Mouse (Mus musculus): Measurements from ENCODE around the gene Nox1. TPM values are rescaled to one million over a fixed set of nuclear protein-coding genes. Genes with fewer than 3 reads are reported as not detected.
A peak's percentile ranks its signal among the peaks of the same experiment; 100 is the strongest.

Nox1 gene
- polyA plus RNA-seq, 1 experiment from 2014 or later: 0.20 TPM

GRCm38 (mm10) chrX:134085453-134085852, 136.3 kb downstream of the Nox1 start:
- H3K4me1 ChIP-seq (replicated peaks; ENCODE audit: insufficient read depth, low read length): no peaks in the 10 kb centered on the region
- no peak overlapping the region for H3K4me2 ChIP-seq (ENCODE audit: low read length)
- H3K36me3 ChIP-seq (ENCODE audit: insufficient read depth, low read length): no peaks in the 10 kb centered on the region
- no peak overlapping the region for H3K4me3 ChIP-seq (replicated peaks; ENCODE audit: low read depth, low read length)
- DNase-seq (ENCODE audit: low spot score) (no peak), ATAC-seq (replicated peaks; ENCODE audit: low FRiP score, low read depth) (no peak)
- H3K9me3 ChIP-seq (replicated peaks; ENCODE audit: low read length): no peaks in the 10 kb centered on the region
- TF ChIP-seq CTCF (IDR thresholded peaks at IDR 0.05; ENCODE audit: low read depth): no peak
- H3K9ac ChIP-seq (ENCODE audit: low read depth, low read length): no peak overlapping the region
- H3K27ac ChIP-seq: no peak overlapping the region
- 97% methylated on average over 1 of the region's 1 CpGs for WGBS
- no peaks in the 10 kb centered on the region for H3K27me3 ChIP-seq (ENCODE audit: insufficient read depth, low read length)

- H3K4me1 ChIP-seq (replicated peaks; ENCODE audit: insufficient read depth, low read length): no peaks in the 10 kb centered on the region
- no peak for ATAC-seq (replicated peaks; ENCODE audit: low FRiP score, low read depth)
- H3K27ac ChIP-seq: peak overlapping the region; percentile 81
- 20% methylated on average over 10 of the region's 10 CpGs for WGBS
- peak; percentile 17; the same call in 1 of the 2 replicates for TF ChIP-seq CTCF (IDR thresholded peaks at IDR 0.05; ENCODE audit: low read depth)
- H3K36me3 ChIP-seq (ENCODE audit: insufficient read depth, low read length): 0 out of 2 replicates have a peak, but pooled peaks cover 3% of the 10 kb centered on the region
- peak; percentile 29 for DNase-seq (ENCODE audit: low spot score)
- peak overlapping the region; percentile 60 for H3K4me2 ChIP-seq (ENCODE audit: low read length)
- no peaks in the 10 kb centered on the region for H3K9me3 ChIP-seq (replicated peaks; ENCODE audit: low read length)
- peak overlapping the region; percentile 72 for H3K9ac ChIP-seq (ENCODE audit: low read depth, low read length)
- peak overlapping the region; percentile 58 for H3K4me3 ChIP-seq (replicated peaks; ENCODE audit: low read depth, low read length)
- no peaks in the 10 kb centered on the region for H3K27me3 ChIP-seq (ENCODE audit: insufficient read depth, low read length)
Measured at GRCm38 (mm10) chrX:134059764-134060163, 162.0 kb downstream of the Nox1 start.

- Histone ChIP-seq H3K9ac (ENCODE audit: low read depth, low read length) (peak within 1 kb of the TSS; percentile 72), H3K4me3 (replicated peaks; ENCODE audit: low read depth, low read length) (peak within 1 kb of the TSS; percentile 58), H3K27me3 (ENCODE audit: insufficient read depth, low read length) (no peaks in the 10 kb centered on the region), H3K4me2 (ENCODE audit: low read length) (peak within 1 kb of the TSS; percentile 60), H3K9me3 (replicated peaks; ENCODE audit: low read length) (no peaks in the 10 kb centered on the region), H3K4me1 (replicated peaks; ENCODE audit: insufficient read depth, low read length) (no peaks in the 10 kb centered on the region), H3K27ac (peak within 1 kb of the TSS; percentile 81), H3K36me3 (ENCODE audit: insufficient read depth, low read length) (0 out of 2 replicates have a peak, but pooled peaks cover 3% of the 10 kb centered on the region)
- peak; percentile 89 for DNase-seq (ENCODE audit: low spot score)
- 32% methylated on average over 76 of the region's 77 CpGs for WGBS
- no peak for TF ChIP-seq CTCF (IDR thresholded peaks at IDR 0.05; ENCODE audit: low read depth)
- ATAC-seq (replicated peaks; ENCODE audit: low FRiP score, low read depth): peak; percentile 98
Measured at GRCm38 (mm10) chrX:134058987-134059712, 162.6 kb downstream of the Nox1 start, which contains the start of gene Cstf2. Cstf2 (plus strand) TSS chrX:134059187.

GRCm38 (mm10) chrX:134058040-134058875, 163.5 kb downstream of the Nox1 start:
- 76% methylated on average over 14 of the region's 14 CpGs for WGBS
- no peaks in the 10 kb centered on the region for H3K9me3 ChIP-seq (replicated peaks; ENCODE audit: low read length)
- 0 out of 2 replicates have a peak, but pooled peaks cover 3% of the 10 kb centered on the region for H3K36me3 ChIP-seq (ENCODE audit: insufficient read depth, low read length)
- peak overlapping the region; percentile 60 for H3K4me2 ChIP-seq (ENCODE audit: low read length)
- H3K27ac ChIP-seq: no peak overlapping the region
- H3K27me3 ChIP-seq (ENCODE audit: insufficient read depth, low read length): no peaks in the 10 kb centered on the region
- peak overlapping the region; percentile 58 for H3K4me3 ChIP-seq (replicated peaks; ENCODE audit: low read depth, low read length)
- no peak overlapping the region for H3K9ac ChIP-seq (ENCODE audit: low read depth, low read length)
- no peaks in the 10 kb centered on the region for H3K4me1 ChIP-seq (replicated peaks; ENCODE audit: insufficient read depth, low read length)
- no peak for ATAC-seq (replicated peaks; ENCODE audit: low FRiP score, low read depth)
- DNase-seq (ENCODE audit: low spot score): no peak
- TF ChIP-seq CTCF (IDR thresholded peaks at IDR 0.05; ENCODE audit: low read depth): no peak

- no peak for ATAC-seq (replicated peaks; ENCODE audit: low FRiP score, low read depth)
- Histone ChIP-seq H3K9ac (ENCODE audit: low read depth, low read length) (no peak overlapping the region), H3K4me1 (replicated peaks; ENCODE audit: insufficient read depth, low read length) (no peaks in the 10 kb centered on the region), H3K4me2 (ENCODE audit: low read length) (no peak overlapping the region), H3K4me3 (replicated peaks; ENCODE audit: low read depth, low read length) (no peak overlapping the region), H3K27ac (no peak overlapping the region), H3K27me3 (ENCODE audit: insufficient read depth, low read length) (no peaks in the 10 kb centered on the region), H3K36me3 (ENCODE audit: insufficient read depth, low read length) (no peaks in the 10 kb centered on the region), H3K9me3 (replicated peaks; ENCODE audit: low read length) (no peaks in the 10 kb centered on the region)
- 90% methylated on average over 2 of the region's 2 CpGs for WGBS
- no peak for DNase-seq (ENCODE audit: low spot score)
- TF ChIP-seq CTCF (IDR thresholded peaks at IDR 0.05; ENCODE audit: low read depth): no peak
Measured at GRCm38 (mm10) chrX:134056897-134057296, 164.9 kb downstream of the Nox1 start.

- no peak overlapping the region for H3K4me2 ChIP-seq (ENCODE audit: low read length)
- DNase-seq (ENCODE audit: low spot score) (no peak), ATAC-seq (replicated peaks; ENCODE audit: low FRiP score, low read depth) (no peak)
- H3K9me3 ChIP-seq (replicated peaks; ENCODE audit: low read length): no peaks in the 10 kb centered on the region
- WGBS: 80% methylated on average over 1 of the region's 1 CpGs
- H3K27ac ChIP-seq: no peak overlapping the region
- H3K27me3 ChIP-seq (ENCODE audit: insufficient read depth, low read length): no peaks in the 10 kb centered on the region
- TF ChIP-seq CTCF (IDR thresholded peaks at IDR 0.05; ENCODE audit: low read depth): peak; percentile 36; the same call in 1 of the 2 replicates
- no peak overlapping the region for H3K4me3 ChIP-seq (replicated peaks; ENCODE audit: low read depth, low read length)
- no peak overlapping the region for H3K9ac ChIP-seq (ENCODE audit: low read depth, low read length)
- H3K36me3 ChIP-seq (ENCODE audit: insufficient read depth, low read length): no peaks in the 10 kb centered on the region
- H3K4me1 ChIP-seq (replicated peaks; ENCODE audit: insufficient read depth, low read length): no peaks in the 10 kb centered on the region
Measured at GRCm38 (mm10) chrX:134048994-134049393, 172.8 kb downstream of the Nox1 start.

Small RNAs within 50 kb of the gene (microRNA-seq; reads per million reads assigned to microRNA genes)
- gene Mir3112: 1.2 reads per million

Other genes starting within 250 kb of the Nox1 start
- 2.3 and 2.5 TPM in 2 replicates for gene Sytl4, start 240.1 kb downstream of the Nox1 start, polyA plus RNA-seq (2015; fragmentation: Nextera tagmentation; extraction: Ambion mirVana)
- gene Cstf2, start 162.8 kb downstream of the Nox1 start, polyA plus RNA-seq (2015; fragmentation: Nextera tagmentation; extraction: Ambion mirVana): 27.1 and 31.0 TPM in 2 replicates
- 0.20 and 0.21 TPM in 2 replicates for gene Xkrx, start 59.9 kb downstream of the Nox1 start, polyA plus RNA-seq (2015; fragmentation: Nextera tagmentation; extraction: Ambion mirVana)
- gene Arl13a, start 34.5 kb downstream of the Nox1 start, polyA plus RNA-seq (2015; fragmentation: Nextera tagmentation; extraction: Ambion mirVana): not detected in 2 replicates
- gene Trmt2b, start 55.0 kb upstream of the Nox1 start, polyA plus RNA-seq (2015; fragmentation: Nextera tagmentation; extraction: Ambion mirVana): 16.6 and 17.3 TPM in 2 replicates
- gene Tmem35a, start 73.3 kb upstream of the Nox1 start, polyA plus RNA-seq (2015; fragmentation: Nextera tagmentation; extraction: Ambion mirVana): 9.9 and 11.8 TPM in 2 replicates
- 12.4 and 15.9 TPM in 2 replicates for gene Cenpi, start 86.1 kb upstream of the Nox1 start, polyA plus RNA-seq (2015; fragmentation: Nextera tagmentation; extraction: Ambion mirVana)
- 0.07 and 0.24 TPM in 2 replicates for gene Drp2, start 182.6 kb upstream of the Nox1 start, polyA plus RNA-seq (2015; fragmentation: Nextera tagmentation; extraction: Ambion mirVana)